Comparison of ENCODE assay signal across 21 mouse cellular contexts in genomic region chr4:70278057-70278456, GRCm38 (mm10).
A peak's percentile ranks its signal among the peaks of the same experiment; 100 is the strongest.
DNase-seq lines count a peak whose midpoint lies in the region; ATAC-seq and TF ChIP-seq lines count a peak whose summit lies in the region.
"Had no signal": no experiment of that assay in that cellular context is flagged by ENCODE, and none has a peak within 500 bp of the region (broad histone marks: within the 10 kb centered on the region; RNA-seq: fewer than 3 reads in every experiment).

No protein-coding gene starts in this region.

- no peaks in the 10 kb centered on the region for H3K4me1 ChIP-seq in heart, postnatal 0 days (ENCODE audit: control insufficient read depth, insufficient read depth)
- H3K4me1 ChIP-seq in CH12.LX (ENCODE audit: control insufficient read depth in 1 of 2, insufficient read depth in 2 of 2): no peaks in the 10 kb centered on the region
- H3K4me1 ChIP-seq in kidney, embryonic 14.5 days (ENCODE audit: control insufficient read depth, insufficient read depth, low read length): no peaks in the 10 kb centered on the region
- H3K4me1 ChIP-seq: heart, embryonic 12.5 days; kidney, embryonic 15.5 days had no signal

- H3K79me2 ChIP-seq in CH12.LX (replicated peaks; ENCODE audit: control insufficient read depth, extremely low read depth, insufficient read depth, poor library complexity, severe bottlenecking): no peaks in the 10 kb centered on the region

- 98% methylated on average over 3 of the region's 3 CpGs for WGBS in heart, postnatal 0 days
- 91% methylated on average over 3 of the region's 3 CpGs for WGBS in kidney, embryonic 14.5 days

- peaks cover 26% of the 10 kb centered on the region for H3K36me3 ChIP-seq in heart, postnatal 0 days (replicated peaks; ENCODE audit: control insufficient read depth, insufficient read depth, low read length)
- H3K36me3 ChIP-seq in CH12.LX (replicated peaks in 1 of 2; ENCODE audit: control insufficient read depth in 1 of 2, insufficient read depth in 1 of 2, low read length in 1 of 2): peaks cover 24 to 88% of the 10 kb centered on the region in 2 experiments
- H3K36me3 ChIP-seq in kidney, embryonic 14.5 days (ENCODE audit: control insufficient read depth, insufficient read depth, low read length): peaks cover 27% of the 10 kb centered on the region

- peak; percentile 29; the same call in 1 of the 2 replicates for TF ChIP-seq CTCF in heart, postnatal 0 days (IDR thresholded peaks at IDR 0.05; ENCODE audit: low read depth)
- TF ChIP-seq CTCF in left cerebral cortex, adult 2 months (IDR thresholded peaks at IDR 0.05): peak; percentile 19; the same call in 1 of the 2 replicates
- TF ChIP-seq CTCF in CH12.LX (conservative IDR thresholded peaks at IDR 0.05 in 1 of 2, IDR thresholded peaks at IDR 0.05 in 1 of 2; ENCODE audit: low read depth in 2 of 2, low read length in 2 of 2): peak; percentile 16 to 37; a peak in 2 of 4 replicates

- no peaks in the 10 kb centered on the region for H3K9me3 ChIP-seq in heart, postnatal 0 days (replicated peaks; ENCODE audit: control insufficient read depth, low read length)
- no peaks in the 10 kb centered on the region for H3K9me3 ChIP-seq in CH12.LX (replicated peaks; ENCODE audit: low read length)
- no peaks in the 10 kb centered on the region for H3K9me3 ChIP-seq in kidney, embryonic 14.5 days (ENCODE audit: control insufficient read depth, low read length)
- H3K9me3 ChIP-seq: heart, embryonic 12.5 days; kidney, embryonic 15.5 days had no signal

- intact Hi-C loops in left cerebral cortex, adult 2 months (cut with DNase I): no loop called here
- intact Hi-C loops in left cerebral cortex, postnatal 36 days (cut with DNase I): no loop called here

- no peak overlapping the region for H3K4me3 ChIP-seq in heart, postnatal 0 days (ENCODE audit: low read depth, low read length)
- no peak overlapping the region for H3K4me3 ChIP-seq in left cerebral cortex, adult 2 months
- no peak overlapping the region for H3K4me3 ChIP-seq in CH12.LX (replicated peaks in 1 of 3; ENCODE audit: low read depth in 2 of 3, low read length in 2 of 3, poor library complexity in 1 of 3)
- no peak overlapping the region for H3K4me3 ChIP-seq in kidney, embryonic 14.5 days (ENCODE audit: low read length)
- H3K4me3 ChIP-seq: heart, embryonic 12.5 days; kidney, embryonic 15.5 days had no signal

- no peak overlapping the region for H3K4me2 ChIP-seq in heart, postnatal 0 days (ENCODE audit: low read depth, low read length)
- H3K4me2 ChIP-seq in CH12.LX (ENCODE audit: insufficient read depth, low read depth, poor library complexity, severe bottlenecking): no peak overlapping the region
- no peak overlapping the region for H3K4me2 ChIP-seq in kidney, embryonic 14.5 days (replicated peaks; ENCODE audit: low read depth, low read length)
- H3K4me2 ChIP-seq: heart, embryonic 12.5 days; kidney, embryonic 15.5 days had no signal

- in situ Hi-C loops in CH12.LX (cut with MboI; ENCODE audit: low pct_ligation_motif_present, low pct_unique_long_range_greater_than_20kb, low sequenced_read_pairs): no loop called here

- dilution Hi-C loops in CH12.LX (cut with MboI; ENCODE audit: extremely low pct_ligation_motif_present, extremely low pct_unique_long_range_greater_than_20kb, low sequenced_read_pairs): no loop called here

- DNase-seq in heart, postnatal 0 days (ENCODE audit: low spot score): no peak
- no peak for DNase-seq in heart, adult 11 months
- no peak for DNase-seq in left cerebral cortex, adult 2 months (ENCODE audit: extremely low spot score in 1 of 2, low spot score in 2 of 2)
- DNase-seq in left cerebral cortex, postnatal 36 days (ENCODE audit: low spot score in 2 of 2): no peak
- DNase-seq in 3T3-L1 (ENCODE audit: low read depth, low spot score) (peak; percentile 26), CH12.LX (ENCODE audit: extremely low read depth) (peak; percentile 9)
- DNase-seq: adrenal gland, adult 8-10 months; cerebellum, adult 11-12 months; cerebellum, postnatal 14 days; embryo, embryonic 11 days; gastrocnemius, postnatal 36 days; lung, adult 18-20 months; lung, postnatal 4 days; midbrain, embryonic 14.5 days; right cerebral cortex, postnatal 14 days; spleen, adult 18-20 months; thymus, postnatal 36 days had no signal

- no peak for TF ChIP-seq EP300 in heart, postnatal 0 days (IDR thresholded peaks at IDR 0.05; ENCODE audit: low read depth)
- no peak for TF ChIP-seq EP300 in CH12.LX (IDR thresholded peaks at IDR 0.05; ENCODE audit: low read length)

- no peak overlapping the region for H3K9ac ChIP-seq in heart, postnatal 0 days (replicated peaks; ENCODE audit: low read depth, low read length)
- H3K9ac ChIP-seq in CH12.LX (ENCODE audit: insufficient read depth, low read depth): no peak overlapping the region
- no peak overlapping the region for H3K9ac ChIP-seq in kidney, embryonic 14.5 days (ENCODE audit: low read depth, low read length)
- H3K9ac ChIP-seq: heart, embryonic 12.5 days; kidney, embryonic 15.5 days had no signal

- no peaks in the 10 kb centered on the region for H3K27me3 ChIP-seq in heart, postnatal 0 days (ENCODE audit: control insufficient read depth, insufficient read depth, low read length)
- no peaks in the 10 kb centered on the region for H3K27me3 ChIP-seq in CH12.LX (replicated peaks)
- H3K27me3 ChIP-seq in kidney, embryonic 14.5 days (ENCODE audit: control insufficient read depth, insufficient read depth, low read length): no peaks in the 10 kb centered on the region
- H3K27me3 ChIP-seq: heart, embryonic 12.5 days; kidney, embryonic 15.5 days; Patski had no signal

- ATAC-seq in heart, postnatal 0 days (ENCODE audit: insufficient read depth, low read depth): no peak
- ATAC-seq in kidney, embryonic 14.5 days (ENCODE audit: low FRiP score, low TSS enrichment): no peak
- ATAC-seq: Patski had no signal

- no peak overlapping the region for H3K27ac ChIP-seq in heart, postnatal 0 days (ENCODE audit: low read depth)
- no peak overlapping the region for H3K27ac ChIP-seq in left cerebral cortex, adult 2 months
- H3K27ac ChIP-seq in CH12.LX (ENCODE audit: insufficient read depth, low read depth): no peak overlapping the region
- no peak overlapping the region for H3K27ac ChIP-seq in kidney, embryonic 14.5 days (ENCODE audit: low read depth, low read length)
- H3K27ac ChIP-seq: kidney, embryonic 15.5 days had no signal

- no peak for TF ChIP-seq RAD21 in CH12.LX (IDR thresholded peaks at IDR 0.05; ENCODE audit: low read depth, low read length)

- no peak for TF ChIP-seq POLR2A in CH12.LX (IDR thresholded peaks at IDR 0.05; ENCODE audit: low read depth, low read length)

TF ChIP-seq in CH12.LX, 34 proteins besides CTCF, POLR2A, EP300 and RAD21:
- TF ChIP-seq JUND (conservative IDR thresholded peaks at IDR 0.05; ENCODE audit: low read depth, low read length): no peak
- TF ChIP-seq ZC3H11A (IDR thresholded peaks at IDR 0.05; ENCODE audit: low read depth, low read length): no peak
- no peak for TF ChIP-seq MEF2A (IDR thresholded peaks at IDR 0.05; ENCODE audit: borderline replicate concordance, low read depth, low read length)
- TF ChIP-seq E2F4 (IDR thresholded peaks at IDR 0.05; ENCODE audit: insufficient replicate concordance, low read depth, low read length): no peak

Comparison
In these comparisons a context has a peak if more than half of its experiments do, and no peak if none do; other contexts are left out.
1. DNase-seq: peak in 3T3-L1 (single experiment) and CH12.LX (single experiment); none in heart, postnatal 0 days (single experiment), heart, adult 11 months (single experiment), left cerebral cortex, adult 2 months (0 of 2) and left cerebral cortex, postnatal 36 days (0 of 2).
2. Peak in every context shown above with its lines, with median percentiles within 50 percentile points of each other: CTCF ChIP-seq.